ENCODE assay signal across 27 mouse cellular contexts in genomic region chr3:41014946-41015345, GRCm38 (mm10).
"Had no signal": no experiment of that assay in that cellular context is flagged by ENCODE, and none has a peak within 500 bp of the region (broad histone marks: within the 10 kb centered on the region; RNA-seq: fewer than 3 reads in every experiment).

No protein-coding gene starts in this region.

- H3K4me1 ChIP-seq: heart, embryonic 13.5 days; heart, embryonic 15.5 days; hindbrain, embryonic 12.5 days; kidney, embryonic 15.5 days; limb, embryonic 13.5 days; limb, embryonic 15.5 days had no signal

- H3K36me3 ChIP-seq: heart, embryonic 13.5 days; heart, embryonic 15.5 days; hindbrain, embryonic 12.5 days; kidney, embryonic 15.5 days; limb, embryonic 13.5 days; limb, embryonic 15.5 days had no signal

- H3K4me2 ChIP-seq: heart, embryonic 11.5 days; heart, embryonic 13.5 days; heart, embryonic 15.5 days; hindbrain, embryonic 12.5 days; hindbrain, embryonic 14.5 days; kidney, embryonic 15.5 days; limb, embryonic 13.5 days; limb, embryonic 15.5 days had no signal

- H3K4me3 ChIP-seq: gastrocnemius, adult 2 months; heart, adult 2 months; heart, embryonic 13.5 days; heart, embryonic 15.5 days; hindbrain, embryonic 12.5 days; kidney, embryonic 15.5 days; limb, embryonic 13.5 days; limb, embryonic 15.5 days had no signal

- H3K9ac ChIP-seq: forebrain, postnatal 0 days; heart, embryonic 13.5 days; heart, embryonic 15.5 days; hindbrain, embryonic 12.5 days; hindbrain, embryonic 14.5 days; kidney, embryonic 15.5 days; limb, embryonic 13.5 days; limb, embryonic 15.5 days had no signal

- ATAC-seq: forebrain, postnatal 0 days; hindbrain, embryonic 16.5 days; intestine, embryonic 16.5 days had no signal

- H3K27me3 ChIP-seq: heart, embryonic 13.5 days; heart, embryonic 15.5 days; hindbrain, embryonic 12.5 days; kidney, embryonic 15.5 days; limb, embryonic 13.5 days; limb, embryonic 15.5 days had no signal

- H3K9me3 ChIP-seq: heart, embryonic 13.5 days; heart, embryonic 15.5 days; hindbrain, embryonic 12.5 days; kidney, embryonic 15.5 days; limb, embryonic 13.5 days; limb, embryonic 15.5 days had no signal

- DNase-seq: forebrain, postnatal 0 days; gastrocnemius, adult 2 months; gastrocnemius, postnatal 10 days; gastrocnemius, postnatal 36 days; heart, adult 11 months; heart, adult 2 months; heart, postnatal 14 days; heart, postnatal 36 days; kidney, adult 11 months; kidney, adult 2 months; kidney, adult 9 months; kidney, postnatal 14 days; kidney, postnatal 36 days; layer of hippocampus, adult 9-11 months; layer of hippocampus, postnatal 36 days; left cerebral cortex, postnatal 4 days had no signal

- H3K27ac ChIP-seq: gastrocnemius, adult 2 months; heart, adult 2 months; heart, embryonic 13.5 days; heart, embryonic 15.5 days; hindbrain, embryonic 12.5 days; hindbrain, embryonic 14.5 days; kidney, embryonic 15.5 days; kidney, postnatal 0 days; limb, embryonic 13.5 days; limb, embryonic 15.5 days had no signal
